ENCODE assay signal across 12 mouse cellular contexts in the genomic region with DNA sequence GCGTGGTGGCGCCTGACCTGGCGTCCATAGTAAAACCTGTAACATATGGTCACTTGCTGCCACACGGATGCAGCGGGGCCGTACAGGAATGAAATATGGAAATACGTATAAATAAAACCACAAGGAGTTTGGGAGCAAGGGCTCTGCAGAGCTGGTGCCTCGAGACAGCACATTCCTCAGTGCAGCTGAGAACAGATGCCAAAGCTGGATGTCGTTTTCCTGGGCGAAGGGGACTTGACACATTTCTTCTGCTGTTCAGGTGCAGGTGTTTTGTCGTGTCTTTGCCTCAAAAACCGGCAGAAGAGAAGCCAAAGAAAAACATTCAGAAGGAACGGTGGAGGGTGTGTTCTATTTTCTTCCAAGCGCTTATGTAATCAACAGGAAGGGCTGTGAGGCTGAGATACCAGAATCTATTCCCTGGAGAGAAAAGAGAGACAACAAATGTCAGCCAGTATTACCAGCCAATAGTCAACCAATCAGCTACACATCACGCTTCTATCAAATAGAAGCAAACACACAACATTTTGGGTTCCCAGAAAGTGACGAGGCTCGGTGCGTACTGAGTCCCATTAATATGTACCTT.
DNase-seq lines count a peak whose midpoint lies in the region; ATAC-seq lines count a peak whose summit lies in the region.
"Had no signal": no experiment of that assay in that cellular context is flagged by ENCODE, and none has a peak within 500 bp of the region (broad histone marks: within the 10 kb centered on the region; RNA-seq: fewer than 3 reads in every experiment).

No protein-coding gene starts in this region.

- ATAC-seq in erythroid progenitor cell, adult 5-6 weeks (replicated peaks; ENCODE audit: low FRiP score, poor library complexity, severe bottlenecking): peak; percentile 70
- ATAC-seq: forebrain, embryonic 16.5 days; lung, postnatal 0 days had no signal

- intact Hi-C loops in left cerebral cortex, postnatal 36 days (cut with DNase I): no loop called here
- intact Hi-C loops in left cerebral cortex, postnatal 10 days (cut with DNase I): no loop called here
- intact Hi-C loops in heart, postnatal 25 days (cut with DNase I): no loop called here

- DNase-seq in left cerebral cortex, postnatal 36 days (ENCODE audit: low spot score in 2 of 2): peak; percentile 37 to 40
- no peak for DNase-seq in left cerebral cortex, postnatal 10 days (ENCODE audit: extremely low spot score in 1 of 2, low spot score in 2 of 2)
- DNase-seq in heart, postnatal 25 days (ENCODE audit: low spot score): peak; percentile 3
- peak; percentile 29 for DNase-seq in skeletal muscle tissue, adult 2 months (ENCODE audit: low read depth, low spot score)
- DNase-seq in adrenal gland, postnatal 25 days: no peak
- no peak for DNase-seq in adrenal gland, postnatal 10 days
- DNase-seq: adrenal gland, postnatal 14 days; cerebellum, adult 2 months; kidney, postnatal 25 days had no signal

Comparison
In these comparisons a context has a peak if more than half of its experiments do, and no peak if none do; other contexts are left out.
1. DNase-seq: peak in left cerebral cortex, postnatal 36 days (2 of 2), heart, postnatal 25 days (single experiment) and skeletal muscle tissue, adult 2 months (single experiment); none in left cerebral cortex, postnatal 10 days (0 of 2), adrenal gland, postnatal 25 days (single experiment) and adrenal gland, postnatal 10 days (single experiment).